Mouse (Mus musculus): ENCODE data around the gene Serpinb9. TPM values are rescaled to one million over a fixed set of nuclear protein-coding genes. Genes with fewer than 3 reads are reported as not detected.
"Not testable (repeated sequence)": the region's sequence is repeated elsewhere in the genome, so short reads cannot be mapped to it uniquely, and the experiment has no call there.

Serpinb9 gene
- polyA plus RNA-seq, 1 experiment from 2014 or later: 1.3 TPM

GRCm38 (mm10) chr13:33012395-33012794 is 9.3 kb downstream of the Serpinb9 start:
- no peak for DNase-seq (ENCODE audit: low spot score)
- no peak for ATAC-seq

GRCm38 (mm10) chr13:33013271-33013670 is 10.2 kb downstream of the Serpinb9 start:
- 65% methylated on average over 2 of the region's 2 CpGs for WGBS
- no peaks in the 10 kb centered on the region for H3K4me1 ChIP-seq (ENCODE audit: control insufficient read depth, insufficient read depth, low read length)
- H3K4me3 ChIP-seq (ENCODE audit: low read depth, low read length): no peak overlapping the region
- H3K9me3 ChIP-seq (replicated peaks; ENCODE audit: control insufficient read depth, low read length): no peaks in the 10 kb centered on the region
- H3K27me3 ChIP-seq (replicated peaks; ENCODE audit: control insufficient read depth, insufficient read depth, low read length): no peaks in the 10 kb centered on the region
- H3K27ac ChIP-seq (ENCODE audit: low read depth, low read length): no peak overlapping the region
- no peak overlapping the region for H3K9ac ChIP-seq (ENCODE audit: low read length)
- H3K36me3 ChIP-seq (ENCODE audit: control insufficient read depth, insufficient read depth, low read length): no peaks in the 10 kb centered on the region
- H3K4me2 ChIP-seq (ENCODE audit: low read length): no peak overlapping the region
- DNase-seq (ENCODE audit: low spot score) (no peak), ATAC-seq (no peak)

More at GRCm38 (mm10) chr13:33012395-33012794, 9.3 kb downstream of the Serpinb9 start:
- Histone ChIP-seq H3K9me3 (replicated peaks; ENCODE audit: control insufficient read depth, low read length) (no peaks in the 10 kb centered on the region), H3K36me3 (ENCODE audit: control insufficient read depth, insufficient read depth, low read length) (no peaks in the 10 kb centered on the region), H3K9ac (ENCODE audit: low read length) (no peak overlapping the region), H3K4me1 (ENCODE audit: control insufficient read depth, insufficient read depth, low read length) (no peaks in the 10 kb centered on the region), H3K4me2 (ENCODE audit: low read length) (no peak overlapping the region), H3K27me3 (replicated peaks; ENCODE audit: control insufficient read depth, insufficient read depth, low read length) (no peaks in the 10 kb centered on the region), H3K4me3 (ENCODE audit: low read depth, low read length) (no peak overlapping the region), H3K27ac (ENCODE audit: low read depth, low read length) (no peak overlapping the region)
- WGBS: 76% methylated on average over 1 of the region's 1 CpGs

- no peak for ATAC-seq
- no peaks in the 10 kb centered on the region for H3K36me3 ChIP-seq (ENCODE audit: control insufficient read depth, insufficient read depth, low read length)
- DNase-seq (ENCODE audit: low spot score): no peak
- no peak overlapping the region for H3K4me3 ChIP-seq (ENCODE audit: low read depth, low read length)
- H3K27ac ChIP-seq (ENCODE audit: low read depth, low read length): no peak overlapping the region
- no peaks in the 10 kb centered on the region for H3K27me3 ChIP-seq (replicated peaks; ENCODE audit: control insufficient read depth, insufficient read depth, low read length)
- WGBS: 91% methylated on average over 1 of the region's 1 CpGs
- 0 out of 2 replicates have a peak, but pooled peaks cover 2% of the 10 kb centered on the region for H3K9me3 ChIP-seq (replicated peaks; ENCODE audit: control insufficient read depth, low read length)
- H3K4me2 ChIP-seq (ENCODE audit: low read length): no peak overlapping the region
- no peak overlapping the region for H3K9ac ChIP-seq (ENCODE audit: low read length)
- H3K4me1 ChIP-seq (ENCODE audit: control insufficient read depth, insufficient read depth, low read length): no peaks in the 10 kb centered on the region
Measured at GRCm38 (mm10) chr13:33022371-33022770, 19.3 kb downstream of the Serpinb9 start.

- ATAC-seq (no peak), DNase-seq (ENCODE audit: low spot score) (no peak)
- H3K36me3 ChIP-seq (ENCODE audit: control insufficient read depth, insufficient read depth, low read length): no peaks in the 10 kb centered on the region
- no peaks in the 10 kb centered on the region for H3K9me3 ChIP-seq (replicated peaks; ENCODE audit: control insufficient read depth, low read length)
- H3K4me2 ChIP-seq (ENCODE audit: low read length): no peak overlapping the region
- no peaks in the 10 kb centered on the region for H3K4me1 ChIP-seq (ENCODE audit: control insufficient read depth, insufficient read depth, low read length)
- WGBS: 72% methylated on average over 1 of the region's 1 CpGs
- H3K9ac ChIP-seq (ENCODE audit: low read length): no peak overlapping the region
- H3K27me3 ChIP-seq (replicated peaks; ENCODE audit: control insufficient read depth, insufficient read depth, low read length): no peaks in the 10 kb centered on the region
- no peak overlapping the region for H3K4me3 ChIP-seq (ENCODE audit: low read depth, low read length)
- H3K27ac ChIP-seq (ENCODE audit: low read depth, low read length): no peak overlapping the region
Measured at GRCm38 (mm10) chr13:33026427-33027057, 23.5 kb downstream of the Serpinb9 start.

- H3K4me1 ChIP-seq (ENCODE audit: control insufficient read depth, insufficient read depth, low read length): no peaks in the 10 kb centered on the region
- no peaks in the 10 kb centered on the region for H3K36me3 ChIP-seq (ENCODE audit: control insufficient read depth, insufficient read depth, low read length)
- H3K27ac ChIP-seq (ENCODE audit: low read depth, low read length): no peak within 1 kb of the TSS
- H3K9me3 ChIP-seq (replicated peaks; ENCODE audit: control insufficient read depth, low read length): no peaks in the 10 kb centered on the region
- 83% methylated on average over 2 of the region's 2 CpGs for WGBS
- DNase-seq (ENCODE audit: low spot score): no peak
- no peaks in the 10 kb centered on the region for H3K27me3 ChIP-seq (replicated peaks; ENCODE audit: control insufficient read depth, insufficient read depth, low read length)
- no peak within 1 kb of the TSS for H3K4me3 ChIP-seq (ENCODE audit: low read depth, low read length)
- no peak within 1 kb of the TSS for H3K9ac ChIP-seq (ENCODE audit: low read length)
- H3K4me2 ChIP-seq (ENCODE audit: low read length): no peak within 1 kb of the TSS
- no peak for ATAC-seq
Measured at GRCm38 (mm10) chr13:33027244-33027643, 24.2 kb downstream of the Serpinb9 start, which contains the start of gene Serpinb9b. Gene Serpinb9b, plus strand, starts transcription at chr13:33027416.

- Histone ChIP-seq H3K4me1 (ENCODE audit: control insufficient read depth, insufficient read depth, low read length) (no peaks in the 10 kb centered on the region), H3K9ac (ENCODE audit: low read length) (no peak overlapping the region), H3K4me2 (ENCODE audit: low read length) (no peak overlapping the region), H3K36me3 (ENCODE audit: control insufficient read depth, insufficient read depth, low read length) (no peaks in the 10 kb centered on the region), H3K9me3 (replicated peaks; ENCODE audit: control insufficient read depth, low read length) (no peaks in the 10 kb centered on the region), H3K4me3 (ENCODE audit: low read depth, low read length) (no peak overlapping the region), H3K27me3 (replicated peaks; ENCODE audit: control insufficient read depth, insufficient read depth, low read length) (no peaks in the 10 kb centered on the region), H3K27ac (ENCODE audit: low read depth, low read length) (no peak overlapping the region)
- 79% methylated on average over 2 of the region's 2 CpGs for WGBS
- ATAC-seq (no peak), DNase-seq (ENCODE audit: low spot score) (no peak)
Measured at GRCm38 (mm10) chr13:33028146-33028545, 25.1 kb downstream of the Serpinb9 start.

GRCm38 (mm10) chr13:33028550-33028949 is 25.5 kb downstream of the Serpinb9 start:
- H3K27ac ChIP-seq (ENCODE audit: low read depth, low read length): no peak overlapping the region
- H3K9me3 ChIP-seq (replicated peaks; ENCODE audit: control insufficient read depth, low read length): no peaks in the 10 kb centered on the region
- H3K9ac ChIP-seq (ENCODE audit: low read length): no peak overlapping the region
- no peaks in the 10 kb centered on the region for H3K36me3 ChIP-seq (ENCODE audit: control insufficient read depth, insufficient read depth, low read length)
- H3K4me3 ChIP-seq (ENCODE audit: low read depth, low read length): no peak overlapping the region
- H3K27me3 ChIP-seq (replicated peaks; ENCODE audit: control insufficient read depth, insufficient read depth, low read length): no peaks in the 10 kb centered on the region
- H3K4me1 ChIP-seq (ENCODE audit: control insufficient read depth, insufficient read depth, low read length): no peaks in the 10 kb centered on the region
- ATAC-seq (no peak), DNase-seq (ENCODE audit: low spot score) (no peak)
- WGBS: 89% methylated on average over 2 of the region's 2 CpGs
- no peak overlapping the region for H3K4me2 ChIP-seq (ENCODE audit: low read length)

GRCm38 (mm10) chr13:33029478-33029877 is 26.4 kb downstream of the Serpinb9 start:
- WGBS: 98% methylated on average over 2 of the region's 2 CpGs
- H3K9ac ChIP-seq (ENCODE audit: low read length); H3K4me1 ChIP-seq (ENCODE audit: control insufficient read depth, insufficient read depth, low read length); H3K4me2 ChIP-seq (ENCODE audit: low read length); H3K9me3 ChIP-seq (replicated peaks; ENCODE audit: control insufficient read depth, low read length); DNase-seq (ENCODE audit: low spot score); H3K27me3 ChIP-seq (replicated peaks; ENCODE audit: control insufficient read depth, insufficient read depth, low read length); ATAC-seq; H3K4me3 ChIP-seq (ENCODE audit: low read depth, low read length); H3K27ac ChIP-seq (ENCODE audit: low read depth, low read length); H3K36me3 ChIP-seq (ENCODE audit: control insufficient read depth, insufficient read depth, low read length): not testable (repeated sequence)

- H3K9me3 ChIP-seq (replicated peaks; ENCODE audit: control insufficient read depth, low read length): no peaks in the 10 kb centered on the region
- DNase-seq (ENCODE audit: low spot score) (no peak), ATAC-seq (no peak)
- H3K4me1 ChIP-seq (ENCODE audit: control insufficient read depth, insufficient read depth, low read length): no peaks in the 10 kb centered on the region
- no peak overlapping the region for H3K9ac ChIP-seq (ENCODE audit: low read length)
- no peak overlapping the region for H3K27ac ChIP-seq (ENCODE audit: low read depth, low read length)
- no peak overlapping the region for H3K4me3 ChIP-seq (ENCODE audit: low read depth, low read length)
- 82% methylated on average over 2 of the region's 3 CpGs for WGBS
- no peaks in the 10 kb centered on the region for H3K27me3 ChIP-seq (replicated peaks; ENCODE audit: control insufficient read depth, insufficient read depth, low read length)
- no peaks in the 10 kb centered on the region for H3K36me3 ChIP-seq (ENCODE audit: control insufficient read depth, insufficient read depth, low read length)
- no peak overlapping the region for H3K4me2 ChIP-seq (ENCODE audit: low read length)
Measured at GRCm38 (mm10) chr13:33030281-33030680, 27.2 kb downstream of the Serpinb9 start.
